Mouse (Mus musculus) monocyte, adult 5-6 weeks (primary cell): ENCODE measurements at regions not wholly inside any gene's neighbourhood (a gene's known extent, or its start where the extent isn't known, plus 50 kb on each side); places are given as distances from the start of the nearest gene placed in this dataset.

Experiments used
- ATAC-seq: fragments of 153-309, 156-312 bp; replicated peaks from 2 replicates; pipeline ENCODE4 v1.8.0; 2017; ENCODE audit warnings: mild to moderate bottlenecking; ENCODE audit not compliant: low TSS enrichment, insufficient number of reproducible peaks, severe bottlenecking, poor library complexity, low FRiP score

DNA sequence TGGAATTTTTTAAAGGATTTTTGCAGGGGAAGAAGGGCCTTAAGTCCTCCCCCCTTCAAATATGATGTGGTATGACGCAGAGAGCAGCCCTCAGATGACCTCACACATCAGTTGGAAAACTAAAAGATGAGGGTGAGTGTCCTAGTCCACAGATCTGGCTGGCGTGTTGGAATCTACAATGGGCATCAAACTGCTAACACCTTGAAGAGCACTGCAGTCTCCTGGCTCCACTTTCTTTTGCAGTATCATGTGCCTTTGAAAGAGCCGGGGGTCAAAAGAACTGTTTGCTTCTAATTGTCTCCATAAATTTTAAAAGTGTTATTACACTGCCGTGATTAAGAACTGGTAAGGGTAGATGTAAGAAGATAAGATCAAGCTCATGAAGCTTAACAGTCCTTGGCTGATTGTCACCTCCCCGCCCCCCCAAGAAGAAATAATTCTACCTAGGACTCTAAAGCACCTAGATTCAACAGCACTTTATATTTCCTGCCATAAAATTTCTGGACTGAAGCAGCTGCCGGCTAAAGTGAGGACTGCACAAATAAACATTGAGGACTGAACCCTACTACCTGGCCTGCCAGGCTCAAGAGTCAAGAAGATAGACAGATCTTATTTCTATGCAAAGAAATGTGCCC, 402.7 kb downstream of the Gsdmc2 start:
- ATAC-seq, result no peak

DNA sequence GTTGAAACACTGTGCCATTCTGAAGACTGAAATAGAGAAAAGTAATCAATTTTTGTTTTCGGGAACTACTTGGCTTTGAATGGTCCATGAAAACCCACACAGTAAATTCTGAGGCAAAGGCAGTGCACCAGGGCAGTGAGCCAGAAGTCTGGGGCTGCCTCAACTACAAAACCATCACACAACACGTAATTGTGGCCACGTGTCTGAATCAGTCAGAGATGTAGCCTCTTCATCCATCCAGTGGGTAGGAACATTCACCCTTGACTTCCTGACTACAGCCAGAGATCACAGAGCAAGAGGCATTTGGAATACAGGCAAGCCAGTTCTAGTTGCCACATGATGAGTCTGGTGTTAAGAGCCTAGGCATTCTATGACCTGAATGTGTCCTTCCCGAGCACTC, 432.3 kb downstream of the Gsdmc2 start:
- ATAC-seq, result no peak

DNA sequence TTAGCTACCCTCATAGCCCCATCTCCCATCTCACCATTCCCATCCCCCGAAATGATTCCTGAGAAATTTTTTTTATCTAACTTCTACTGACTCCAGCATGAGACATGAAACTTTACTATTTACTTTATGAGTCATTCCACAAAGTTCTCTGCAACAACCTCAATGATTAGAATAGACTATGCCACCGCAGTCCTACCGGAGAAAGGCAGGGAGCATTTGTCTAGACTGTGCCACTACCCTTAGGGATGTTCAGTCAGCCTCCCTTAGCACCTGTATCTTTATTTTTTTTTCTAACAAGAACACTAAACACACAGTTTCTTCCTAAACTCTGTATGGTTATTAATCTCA, 433.2 kb downstream of the Gsdmc2 start:
- no peak for ATAC-seq

DNA sequence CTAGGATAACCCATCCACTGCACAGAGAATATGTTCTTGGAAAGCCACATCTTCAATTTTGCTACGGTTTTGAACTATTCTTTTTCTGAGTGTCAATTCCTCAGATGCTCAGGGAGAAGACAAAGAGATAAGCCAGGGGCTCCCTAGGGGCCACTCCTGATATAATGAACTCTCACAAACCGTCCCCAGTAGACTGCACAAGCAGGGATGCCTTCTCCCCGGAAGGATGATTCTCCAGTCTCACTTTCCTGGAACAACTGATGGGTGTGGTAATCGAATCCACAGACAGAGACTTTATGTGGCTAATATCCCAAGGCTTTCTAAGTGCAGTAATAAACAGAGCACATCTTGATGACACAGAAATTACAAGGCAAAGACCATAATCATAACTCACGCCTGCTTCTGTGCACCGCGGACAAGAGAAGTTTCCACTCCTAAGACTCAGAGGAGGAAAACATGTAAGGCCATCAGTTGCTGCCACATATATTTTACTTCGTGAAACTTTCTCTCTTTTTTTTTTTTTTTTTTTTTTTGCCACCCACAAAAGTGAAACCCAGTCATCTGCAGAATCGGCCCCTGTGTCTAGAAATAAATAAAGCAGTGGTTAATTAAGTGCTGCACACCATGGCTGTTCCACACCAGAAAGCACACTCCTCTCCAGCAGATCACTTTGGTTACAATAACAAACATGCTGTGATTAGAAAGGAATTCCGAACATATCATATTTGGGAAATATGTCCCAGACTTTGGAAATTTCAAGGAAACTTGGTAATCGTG, 433.8 kb downstream of the Gsdmc2 start:
- no peak for ATAC-seq

DNA sequence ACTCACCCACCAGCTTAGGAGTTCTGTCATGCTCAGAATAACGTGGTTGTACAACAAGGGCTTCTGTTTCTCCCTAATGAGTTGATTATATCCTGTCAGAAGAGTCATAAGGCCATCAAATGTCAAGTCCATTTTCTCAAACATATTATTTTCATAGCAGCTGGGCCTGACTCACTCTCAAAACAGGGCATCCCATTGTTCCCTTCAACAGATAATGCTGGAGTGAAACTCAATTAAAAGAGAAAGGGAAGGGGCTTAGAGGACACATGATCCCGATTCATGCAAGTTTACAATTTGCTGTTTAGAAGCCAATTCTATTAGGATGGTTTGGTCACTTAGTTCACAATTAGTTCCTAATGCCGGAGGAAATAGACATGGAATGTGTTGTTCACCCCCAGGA, 444.5 kb downstream of the Gsdmc2 start:
- ATAC-seq, result no peak

DNA sequence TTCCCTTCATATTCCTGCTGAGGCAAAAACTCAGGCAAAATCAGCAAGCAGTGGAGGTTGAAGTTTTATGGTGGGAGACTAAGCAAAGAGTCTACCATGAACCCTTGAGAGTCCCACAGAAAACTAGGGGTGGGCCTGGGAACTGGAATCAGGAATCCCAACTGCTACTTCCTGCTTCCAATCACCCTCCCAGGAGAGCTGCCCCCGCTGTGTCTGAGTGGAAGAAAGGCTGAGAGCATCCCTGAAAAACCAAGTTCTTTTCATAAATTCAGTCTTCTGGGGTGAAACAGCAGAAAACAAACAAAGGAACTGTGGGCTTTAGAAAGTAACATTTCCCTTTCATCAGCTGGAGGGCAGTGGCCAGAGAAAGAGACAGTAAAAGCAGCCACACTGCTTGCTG, 445.0 kb downstream of the Gsdmc2 start:
- no peak for ATAC-seq

DNA sequence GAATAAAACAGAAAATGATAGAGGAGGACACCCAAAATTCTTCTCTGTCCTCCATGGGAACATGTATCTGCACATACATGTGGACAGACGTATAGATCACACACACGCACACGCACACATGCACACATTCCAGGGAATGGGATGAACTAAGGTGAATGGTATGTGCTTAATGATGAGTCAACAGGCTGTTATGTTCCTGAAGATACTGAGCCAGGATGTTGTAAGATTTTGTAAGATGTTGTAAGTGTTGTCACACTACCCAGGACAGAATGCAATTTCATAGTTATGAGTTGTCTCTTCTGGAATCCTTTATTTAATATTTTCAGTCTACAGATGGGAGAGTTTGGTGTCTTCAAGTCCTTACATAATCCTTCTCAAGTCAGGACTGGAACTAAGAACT, 447.5 kb downstream of the Gsdmc2 start:
- ATAC-seq, result no peak

DNA sequence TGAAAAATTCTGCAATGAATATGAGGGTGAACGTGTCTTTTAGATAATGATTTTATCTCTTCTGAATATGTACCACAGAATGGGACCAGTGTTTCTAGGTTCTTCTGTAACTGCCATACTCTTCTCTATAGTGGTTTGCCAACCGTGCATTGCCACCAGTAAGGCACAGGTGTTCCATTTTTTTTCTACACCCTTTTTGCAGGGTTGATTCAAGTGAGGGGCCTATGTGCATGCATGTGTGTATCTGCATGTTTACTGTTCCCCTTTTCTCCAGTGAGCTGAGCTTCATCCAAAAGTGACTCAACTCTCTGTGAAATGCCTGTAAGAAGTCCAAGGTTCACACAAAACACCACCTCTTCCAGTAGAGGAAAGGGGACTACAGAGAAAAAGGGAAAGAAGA, 467.7 kb downstream of the Gsdmc2 start:
- ATAC-seq, result no peak

DNA sequence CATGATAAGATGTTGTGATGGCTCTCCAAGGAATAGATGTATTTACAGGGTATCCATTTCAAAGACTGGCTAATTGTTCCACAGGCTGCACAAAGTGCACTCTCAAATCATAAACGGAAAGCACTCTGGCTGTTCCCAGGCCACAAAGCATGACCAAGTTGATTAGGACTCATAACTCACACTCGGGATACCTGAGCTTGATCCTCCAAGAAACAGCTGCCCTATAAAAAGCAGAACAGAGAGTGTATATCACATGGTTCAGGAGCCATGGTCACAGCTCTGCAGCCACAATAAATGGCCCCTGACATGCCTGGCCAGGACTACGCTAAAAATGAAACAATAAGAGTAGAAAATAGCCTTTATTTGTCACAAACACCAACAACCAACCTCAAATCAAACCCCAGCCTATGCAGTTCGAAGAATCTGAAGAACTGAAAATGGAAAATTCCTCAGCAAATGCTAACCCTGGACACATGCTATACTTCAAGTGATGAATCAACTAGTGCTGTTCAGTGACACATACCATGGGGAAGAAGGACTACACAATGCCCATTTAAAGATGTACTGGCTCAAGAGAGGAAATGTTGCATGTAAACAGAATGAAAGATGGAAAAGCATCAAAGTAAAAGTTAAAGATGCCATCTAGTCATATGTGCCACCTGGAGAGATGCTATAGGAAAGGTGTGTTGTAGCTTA, 473.5 kb downstream of the Gsdmc2 start:
- ATAC-seq, result no peak

DNA sequence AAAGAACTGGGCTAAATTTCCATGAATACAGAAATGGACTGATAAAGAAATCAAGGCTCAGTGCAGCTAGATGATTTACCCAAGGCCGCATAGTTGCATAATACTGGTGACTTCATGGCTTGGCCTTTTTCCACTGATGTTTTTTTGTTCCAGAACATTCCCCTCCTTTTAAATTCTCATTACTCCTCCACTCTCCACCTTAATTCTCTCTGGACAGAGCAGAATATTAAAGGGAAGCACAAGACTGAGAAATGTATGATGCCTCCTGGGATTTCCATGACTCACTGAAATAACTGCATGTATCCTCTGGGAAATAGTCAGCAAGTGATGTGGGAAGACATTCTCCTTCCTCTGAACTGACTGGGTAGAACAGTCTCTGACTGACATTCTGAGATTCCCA, 480.5 kb downstream of the Gsdmc2 start:
- no peak for ATAC-seq

DNA sequence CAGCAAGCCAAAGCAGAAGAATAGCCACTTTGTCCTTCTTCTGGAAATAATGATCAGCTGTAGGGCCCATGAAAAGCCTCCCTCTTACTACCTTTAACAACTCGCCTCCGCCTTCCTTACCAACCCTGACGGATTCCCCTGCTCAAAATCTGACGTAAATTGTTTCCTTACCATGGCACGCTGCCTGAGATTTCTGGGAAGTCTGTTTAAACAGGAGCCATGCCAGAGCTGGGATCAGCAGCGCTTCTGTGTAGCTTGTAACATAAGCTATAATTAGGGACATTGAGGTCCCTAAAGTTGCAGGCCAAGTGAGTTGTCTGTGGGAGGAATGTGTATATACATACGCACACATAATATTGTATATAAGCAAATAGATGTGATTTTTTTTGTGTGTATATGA, 484.6 kb downstream of the Gsdmc2 start:
- ATAC-seq, result no peak

DNA sequence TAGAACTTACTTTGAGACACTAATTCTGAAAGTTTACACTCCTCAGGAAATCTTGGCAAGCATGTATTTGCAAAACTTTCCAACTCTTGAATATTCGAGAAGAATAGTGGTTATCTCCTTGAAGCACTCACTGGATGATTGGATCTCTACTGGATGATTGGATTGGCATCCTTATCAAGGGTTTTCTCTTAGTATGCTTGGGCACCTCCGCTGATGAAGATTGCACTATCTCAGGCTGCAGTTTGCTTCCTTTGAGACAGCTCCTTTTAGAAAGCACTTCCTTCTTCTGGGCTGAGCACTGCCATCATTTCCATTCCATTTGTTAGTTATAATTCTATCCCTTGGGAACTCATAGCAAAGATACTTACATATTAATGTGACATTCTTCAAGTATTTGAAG, 503.2 kb downstream of the Gsdmc2 start:
- ATAC-seq, result no peak

DNA sequence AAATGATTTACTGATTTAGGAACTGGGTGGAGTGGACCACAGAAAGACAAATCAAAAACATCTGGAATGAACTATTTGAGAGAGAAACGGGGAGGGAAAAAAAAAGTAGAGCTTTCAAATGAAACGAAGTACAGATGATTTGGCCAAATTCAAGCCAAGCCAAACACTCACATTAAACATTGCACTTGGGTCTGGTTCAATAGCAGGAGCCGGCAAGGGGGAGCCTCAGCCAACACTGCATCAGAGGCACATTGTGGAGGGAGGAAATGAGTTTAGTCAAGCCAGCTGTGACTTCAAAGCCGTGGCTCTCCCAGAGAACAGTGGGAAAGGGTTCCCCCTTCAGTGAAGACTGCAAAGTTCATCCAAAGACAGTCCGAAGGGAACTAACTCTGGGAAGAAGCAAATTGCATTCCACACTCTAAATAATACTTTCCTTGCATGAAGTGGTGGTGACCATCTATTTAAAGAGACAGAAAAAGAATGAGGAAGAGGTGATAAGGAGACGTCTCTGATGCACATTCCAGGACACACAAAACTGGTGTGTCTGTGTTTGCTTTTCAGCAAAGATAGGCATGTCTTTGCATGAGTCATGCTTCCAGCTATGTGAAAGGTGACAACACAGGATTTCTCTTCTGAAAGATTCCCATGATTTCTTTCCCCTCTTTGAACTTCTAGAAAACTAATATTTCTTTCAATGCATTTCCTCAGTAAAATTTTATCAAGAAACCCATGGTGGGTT, 504.5 kb downstream of the Gsdmc2 start:
- ATAC-seq, result no peak

DNA sequence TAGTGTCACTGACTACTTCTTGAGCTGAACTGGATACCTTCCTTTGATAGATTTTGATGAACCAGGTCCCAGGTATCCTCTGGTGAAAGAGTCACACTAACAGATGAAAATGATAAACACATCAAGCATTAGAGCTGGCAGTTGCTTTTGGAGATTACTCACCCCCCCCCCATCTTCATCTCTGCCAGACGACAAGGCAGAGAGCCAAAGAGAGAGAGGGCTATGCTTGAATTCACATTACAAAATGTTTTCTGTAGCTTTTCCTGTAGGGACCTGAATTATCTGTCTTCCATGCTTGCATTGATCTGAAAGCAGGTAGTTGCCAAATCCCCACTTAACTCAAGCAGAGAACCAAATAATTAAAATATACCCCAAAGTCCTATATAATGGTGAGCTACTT, 525.3 kb downstream of the Gsdmc2 start:
- ATAC-seq, result no peak

DNA sequence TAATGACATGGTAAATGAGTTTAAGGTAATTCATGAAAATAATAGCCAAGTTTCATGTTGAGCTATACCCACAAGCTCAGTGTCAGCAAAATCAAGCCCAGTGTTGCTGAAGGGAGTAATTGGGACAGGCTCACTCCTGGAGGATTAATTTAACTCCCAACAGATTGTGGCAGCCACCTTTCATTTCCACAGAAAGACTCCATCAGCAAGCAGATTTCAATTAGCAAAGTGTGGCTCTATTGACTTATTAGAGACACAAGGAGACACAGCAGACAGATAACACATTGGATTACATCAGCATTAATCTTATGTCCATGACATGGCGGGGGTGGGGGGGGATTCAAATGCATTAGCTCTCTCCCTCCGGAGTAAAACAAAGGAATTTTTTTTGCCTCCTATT, 534.6 kb downstream of the Gsdmc2 start:
- ATAC-seq, result no peak

DNA sequence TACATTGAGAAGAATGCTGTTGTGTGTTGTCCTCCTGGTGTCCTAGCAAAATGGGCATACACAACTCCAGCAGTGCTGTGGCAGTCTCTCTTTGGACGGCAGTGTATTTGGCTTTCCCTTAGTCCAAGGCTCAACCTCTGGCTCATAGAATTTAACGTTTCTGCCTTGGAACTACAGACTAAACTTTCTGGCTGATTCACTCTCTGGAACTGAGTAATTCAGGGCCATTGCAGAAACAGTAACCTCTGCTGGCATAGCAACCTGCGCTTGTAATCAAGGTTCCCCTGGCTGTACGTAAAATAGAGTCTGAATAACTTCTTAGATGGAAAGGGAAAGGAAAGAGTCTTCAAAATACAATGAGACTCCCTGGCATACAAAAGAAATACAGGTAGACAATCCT, 545.7 kb downstream of the Gsdmc2 start:
- no peak for ATAC-seq

DNA sequence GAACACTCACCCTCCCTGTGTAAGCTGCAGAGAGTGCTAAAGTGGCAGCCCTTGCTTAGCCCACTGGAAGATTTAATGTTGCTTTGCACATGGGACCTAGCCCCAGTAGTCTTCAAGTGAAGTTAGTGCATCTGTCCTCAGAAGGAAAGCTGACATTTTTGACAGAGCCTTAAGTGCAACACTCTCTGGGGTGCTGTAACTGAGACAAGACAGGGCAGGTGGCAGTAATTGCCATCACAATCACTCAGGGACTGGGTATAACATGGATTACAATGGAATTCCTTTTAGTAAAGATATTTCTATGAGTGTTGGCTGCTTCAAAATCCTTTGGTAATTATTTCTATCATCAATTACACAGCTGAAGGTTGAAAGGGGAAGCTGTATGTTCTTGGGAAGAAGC, 556.4 kb downstream of the Gsdmc2 start:
- no peak for ATAC-seq

DNA sequence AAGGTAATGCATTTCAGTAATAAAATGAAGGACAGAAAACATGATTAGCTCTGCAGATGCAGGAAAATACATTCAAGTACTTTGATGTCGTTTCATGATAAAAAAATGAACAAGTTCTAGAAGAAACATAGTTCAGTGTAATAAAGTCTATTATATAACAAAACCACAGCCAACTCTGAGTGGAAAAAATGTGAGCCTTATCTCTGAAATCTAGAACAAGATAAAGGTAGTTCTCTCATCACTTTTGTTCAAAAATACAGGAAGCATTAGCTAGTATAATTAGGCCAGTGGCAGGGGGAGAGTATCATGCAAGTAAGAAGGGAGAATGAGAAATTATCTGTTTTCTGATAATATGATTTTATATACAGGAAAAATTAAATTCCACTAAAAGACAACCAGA, 559.0 kb downstream of the Gsdmc2 start:
- ATAC-seq, result no peak

DNA sequence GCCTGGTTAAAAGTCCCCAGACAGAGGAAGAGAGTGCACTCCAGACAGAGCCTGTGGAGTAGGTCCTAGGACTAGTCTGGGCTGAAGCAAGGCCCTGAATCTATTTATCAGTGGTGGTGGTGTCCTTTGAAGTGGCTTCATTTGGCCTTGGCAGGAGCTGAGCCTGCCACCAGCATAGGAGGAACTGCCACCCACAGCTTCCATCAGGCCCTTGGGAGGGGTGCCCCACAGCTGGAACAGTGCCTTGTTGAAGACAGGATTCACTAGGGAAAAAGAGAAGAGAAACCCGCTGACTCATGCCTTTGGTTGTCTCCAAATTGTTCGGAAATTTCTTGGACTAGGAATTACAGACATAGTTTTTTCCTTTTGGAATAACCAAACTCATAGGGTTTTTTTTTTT, 574.6 kb downstream of the Gsdmc2 start:
- ATAC-seq, result no peak

DNA sequence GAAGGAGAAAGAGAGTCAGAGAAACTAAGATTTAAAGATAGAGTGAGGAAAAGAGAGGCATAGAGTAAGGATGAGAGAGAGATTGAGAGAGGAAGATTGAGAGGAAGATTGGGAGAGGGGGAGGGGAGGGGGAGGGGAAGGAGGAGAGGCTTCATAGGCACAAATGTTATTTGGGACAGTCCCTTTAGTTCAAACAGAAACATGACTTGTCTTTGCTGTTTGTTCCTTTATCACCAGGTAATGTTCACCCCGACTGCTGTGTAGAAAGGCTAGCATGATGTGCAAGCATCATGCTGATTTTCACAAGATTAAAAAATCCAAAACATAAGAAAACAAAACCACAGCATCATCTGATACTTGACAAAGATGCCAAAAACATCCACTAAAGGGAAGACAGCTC, 579.1 kb downstream of the Gsdmc2 start:
- no peak for ATAC-seq
